Mouse (Mus musculus): Measurements from ENCODE around the gene Lgals3.
"Not testable (repeated sequence)": the region's sequence is repeated elsewhere in the genome, so short reads cannot be mapped to it uniquely, and the experiment has no call there.

Gene Lgals3

DNA sequence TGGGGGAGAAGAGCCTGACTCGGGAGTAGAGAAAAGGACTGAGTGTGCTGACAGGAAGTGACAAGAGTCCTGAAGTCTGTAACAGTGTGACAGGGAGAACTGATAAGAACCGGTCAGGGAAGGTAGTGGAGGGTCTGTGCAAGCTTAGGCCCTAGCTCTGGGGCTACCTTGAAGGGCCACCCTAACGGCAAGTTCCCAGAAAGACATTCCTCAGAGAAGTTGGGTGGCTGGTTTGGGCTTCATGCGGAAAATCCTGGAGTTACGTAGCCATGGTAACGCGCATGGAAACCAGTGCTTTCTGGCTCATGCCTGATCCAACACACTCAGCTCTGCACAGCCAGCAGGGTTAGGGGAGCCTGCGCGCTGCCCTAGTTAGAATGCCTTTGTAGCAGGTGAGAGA lies at the start of gene Lgals3:
Gene Lgals3, plus strand, starts transcription at position 291 of the 400 bp plus-strand sequence.
- DNase-seq (ENCODE audit: low spot score), result no peak

DNA sequence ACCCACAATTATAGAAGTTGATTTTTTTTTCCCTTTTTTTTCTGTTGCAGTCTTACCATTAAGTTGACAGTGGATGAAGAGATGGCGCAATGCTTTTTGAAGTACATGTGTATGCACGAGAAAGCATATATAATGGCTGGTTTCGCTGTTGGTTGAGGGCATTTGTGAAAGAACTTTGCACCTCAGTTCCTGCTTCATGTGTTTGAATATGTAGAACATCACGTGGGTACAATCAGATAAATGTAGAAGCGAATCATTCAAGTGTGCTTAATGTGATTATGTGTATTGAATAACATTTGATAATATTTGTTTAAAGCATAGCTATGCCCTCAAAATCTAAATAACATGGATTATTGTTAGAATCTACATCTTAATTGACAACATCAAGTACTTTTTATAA lies 48.2 kb upstream of the Lgals3 start:
- no peak for DNase-seq (ENCODE audit: low spot score)

DNA sequence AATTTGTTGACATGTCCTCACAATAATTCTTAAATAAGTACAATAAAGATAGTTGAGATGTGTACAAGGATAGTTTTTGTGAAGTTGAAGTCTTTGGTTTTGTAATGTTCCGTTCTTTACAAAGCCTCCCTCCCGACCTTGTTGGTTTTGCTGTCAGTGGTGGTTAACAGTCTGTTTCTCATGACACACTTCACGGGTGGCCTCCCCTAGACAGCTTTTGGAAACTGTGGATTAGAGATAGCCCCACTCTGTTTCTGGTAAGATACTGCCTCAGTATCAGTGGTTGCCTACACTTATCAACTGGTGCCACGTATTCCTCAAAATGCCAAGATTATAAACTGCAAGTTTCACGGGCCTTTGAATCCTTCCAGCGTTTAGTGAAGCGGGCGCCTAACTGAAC lies 46.0 kb upstream of the Lgals3 start:
- DNase-seq (ENCODE audit: low spot score), result not testable (repeated sequence)

DNA sequence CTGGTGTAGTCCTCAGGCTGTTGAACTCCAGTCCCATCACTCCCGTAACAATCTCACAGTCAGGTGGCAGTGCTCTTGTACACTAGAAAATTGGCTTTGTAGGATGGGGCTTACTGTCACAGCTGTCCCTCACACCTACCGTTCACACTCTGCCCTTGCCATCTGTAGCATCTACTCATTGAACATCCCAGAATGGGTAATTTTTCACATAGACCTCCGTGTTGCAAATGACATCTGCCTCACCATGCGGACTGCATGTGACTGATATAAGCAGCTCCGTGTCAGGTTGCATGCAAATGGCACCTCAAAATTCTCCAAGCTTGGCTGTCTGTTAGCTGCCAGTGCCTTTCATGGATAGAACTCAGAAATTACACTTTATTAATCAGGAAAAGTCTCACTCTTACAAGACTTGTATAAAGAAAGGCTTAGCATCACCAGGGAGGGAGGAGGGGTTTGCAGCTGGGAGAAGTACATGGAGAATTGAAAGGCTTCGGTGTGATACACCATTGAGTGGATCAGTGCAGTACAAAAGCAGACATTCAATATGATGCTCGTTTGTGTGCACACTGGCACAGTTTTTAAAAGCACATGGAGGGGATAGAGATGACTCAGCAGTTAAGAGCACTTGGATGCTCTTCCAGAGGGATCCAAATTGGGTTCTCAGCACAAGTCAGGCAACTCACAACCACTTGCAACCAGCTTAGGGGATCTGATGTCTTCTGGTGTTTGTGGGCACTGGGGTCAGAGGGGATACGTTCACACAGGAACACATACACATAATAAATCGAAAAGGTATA lies 41.4 kb upstream of the Lgals3 start:
- no peak for DNase-seq (ENCODE audit: low spot score)

DNA sequence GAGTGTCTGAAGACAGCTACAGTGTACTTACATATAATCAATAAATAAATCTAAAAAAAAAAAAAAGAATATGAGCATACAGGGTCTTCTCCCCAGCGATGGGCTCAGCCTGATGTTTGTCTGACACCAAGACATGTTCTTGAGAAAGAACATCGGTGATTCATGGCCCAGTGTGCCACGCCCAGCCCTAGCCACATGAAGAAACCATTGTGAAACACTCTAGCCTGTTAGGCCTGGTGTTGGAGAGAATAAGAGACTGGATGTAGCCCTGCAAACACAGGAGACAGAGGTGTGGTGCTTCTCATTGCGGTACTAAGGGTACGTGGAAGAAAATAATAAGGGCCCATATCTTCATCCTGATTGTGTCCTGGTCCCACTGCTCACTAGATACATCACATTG lies 40.2 kb upstream of the Lgals3 start:
- no peak for DNase-seq (ENCODE audit: low spot score)

DNA sequence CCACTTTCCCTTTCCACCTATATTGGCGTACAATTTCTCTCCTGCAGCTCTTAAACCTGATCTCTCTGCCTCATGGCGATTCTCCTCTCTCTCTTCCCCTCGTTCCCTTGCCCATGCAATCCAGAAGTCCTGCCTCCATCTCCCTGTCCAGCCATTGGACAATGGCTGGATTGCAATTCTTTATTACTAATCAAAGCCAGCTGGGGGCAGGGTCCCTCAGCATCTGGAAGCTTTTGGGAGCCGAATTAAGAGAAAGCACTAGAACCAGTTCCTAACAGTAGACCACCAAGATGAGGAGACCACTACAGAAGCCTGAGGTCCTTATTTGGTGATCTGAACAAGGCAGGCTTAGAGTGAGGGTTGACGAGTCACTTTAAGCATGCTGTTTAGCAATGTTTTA lies 35.6 kb upstream of the Lgals3 start:
- no peak for DNase-seq (ENCODE audit: low spot score)

DNA sequence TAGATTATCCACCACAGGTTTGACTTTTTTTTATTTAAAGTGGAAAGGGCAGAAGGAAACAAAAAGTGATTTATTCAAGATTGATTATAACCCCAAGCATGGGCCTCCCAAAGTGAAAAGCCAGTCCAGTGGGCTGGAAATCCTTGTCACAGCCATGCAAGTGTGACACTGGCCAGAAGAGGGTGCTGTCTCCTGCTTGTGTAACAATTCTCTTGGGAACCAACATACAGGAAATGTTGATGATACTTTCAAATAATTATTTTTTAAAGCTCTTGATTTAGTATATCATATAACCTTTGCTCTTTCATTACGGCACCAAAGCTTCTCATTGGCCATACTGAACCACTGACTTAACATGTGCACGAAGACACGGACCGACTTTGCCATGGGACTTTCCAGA lies 32.7 kb upstream of the Lgals3 start:
- DNase-seq (ENCODE audit: low spot score), result peak; percentile 78

DNA sequence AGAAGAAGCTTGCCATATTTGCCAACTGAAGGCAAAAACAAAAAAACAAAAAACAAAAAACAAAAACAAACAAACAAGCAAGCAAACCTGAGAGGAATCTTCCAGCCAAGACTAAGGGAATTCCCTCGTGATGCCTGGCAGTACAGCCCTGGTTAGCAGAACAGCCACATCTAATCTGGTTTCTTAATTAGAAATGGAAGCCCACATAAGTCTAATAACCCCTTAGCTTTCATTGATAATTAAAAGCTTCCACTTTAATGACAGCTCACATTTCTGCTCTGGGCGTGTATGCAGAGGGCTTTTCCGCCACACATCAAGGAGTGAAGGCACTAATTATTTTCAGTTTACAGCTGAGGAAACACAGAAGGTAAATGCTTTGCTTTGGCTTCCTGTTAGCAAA lies 32.3 kb upstream of the Lgals3 start:
- no peak for DNase-seq (ENCODE audit: low spot score)

DNA sequence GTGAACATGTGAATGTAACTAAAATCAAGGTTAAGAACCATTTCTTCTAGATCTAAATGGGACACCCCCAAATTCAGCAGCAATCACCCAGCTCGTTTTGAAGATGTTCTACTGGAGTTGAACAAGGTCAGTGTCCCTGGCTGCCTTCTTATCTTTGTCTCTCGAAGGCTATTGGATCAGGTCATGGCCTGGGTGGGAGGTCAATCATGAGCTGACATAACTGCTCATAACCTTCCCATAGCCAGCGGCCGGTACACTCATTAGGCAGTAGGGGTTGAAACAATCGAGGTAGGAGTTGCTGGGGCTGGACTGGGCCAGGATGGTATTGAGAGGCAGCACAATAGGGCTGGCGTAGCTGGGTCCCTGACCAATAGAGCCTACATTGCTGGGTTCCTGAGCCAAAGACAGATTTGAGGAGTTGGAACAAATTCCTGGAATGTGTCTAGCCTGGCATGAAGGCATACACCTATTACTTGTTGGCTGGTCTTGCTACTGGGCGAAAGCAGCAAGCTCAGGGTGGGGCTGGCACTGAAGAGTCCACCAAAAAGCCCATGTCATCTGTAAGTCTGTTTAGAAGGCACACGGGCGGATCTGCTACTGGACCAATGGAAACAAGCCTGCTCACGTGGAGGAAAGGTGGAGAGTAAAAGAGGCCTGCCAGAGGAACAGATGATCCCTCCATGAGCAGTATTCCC lies 27.2 kb upstream of the Lgals3 start:
- no peak for DNase-seq (ENCODE audit: low spot score)

DNA sequence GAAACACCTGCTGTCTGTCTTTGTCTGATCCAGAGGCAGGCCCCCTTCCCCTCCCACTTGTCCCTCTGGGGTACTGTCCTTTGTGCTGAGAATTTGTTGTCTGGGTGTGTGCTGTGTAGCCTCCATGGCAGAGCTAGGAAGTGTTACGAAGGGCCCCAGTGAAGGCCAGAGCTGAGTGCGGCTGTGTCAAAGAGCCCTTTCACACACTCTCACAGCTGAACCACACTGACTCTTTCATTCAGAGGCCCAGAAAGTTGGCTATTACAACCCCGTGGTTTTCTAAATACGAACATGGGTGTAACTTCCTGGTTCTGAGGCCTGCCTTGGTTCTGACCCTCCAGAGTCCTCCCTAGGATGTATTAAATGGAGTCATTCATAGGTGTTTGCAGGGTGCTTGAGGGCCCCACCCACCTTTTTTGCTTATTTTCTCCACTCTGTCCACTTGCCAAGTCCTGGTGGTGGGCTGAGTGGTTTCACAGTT lies 25.7 kb upstream of the Lgals3 start:
- DNase-seq (ENCODE audit: low spot score), result no peak

DNA sequence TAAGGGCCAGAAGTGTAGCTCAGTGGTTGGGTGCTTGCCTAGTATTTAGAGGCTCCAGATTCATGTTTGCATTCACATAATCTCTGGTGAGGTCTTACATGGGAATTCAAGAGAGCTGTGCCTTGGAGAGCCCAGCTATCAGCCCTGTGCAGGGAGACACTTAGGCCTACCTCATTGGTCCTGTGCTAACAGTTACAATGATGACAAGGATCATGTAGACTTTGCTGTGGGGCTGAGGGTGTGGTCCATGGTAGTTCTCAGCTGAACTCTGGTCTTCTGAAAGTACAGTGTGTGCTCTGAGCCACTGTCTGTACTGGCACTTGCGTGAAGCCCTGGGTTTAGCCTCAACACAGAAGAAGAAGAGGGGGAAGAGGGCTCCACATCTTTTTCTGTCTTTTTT lies 20.8 kb upstream of the Lgals3 start:
- no peak for DNase-seq (ENCODE audit: low spot score)

DNA sequence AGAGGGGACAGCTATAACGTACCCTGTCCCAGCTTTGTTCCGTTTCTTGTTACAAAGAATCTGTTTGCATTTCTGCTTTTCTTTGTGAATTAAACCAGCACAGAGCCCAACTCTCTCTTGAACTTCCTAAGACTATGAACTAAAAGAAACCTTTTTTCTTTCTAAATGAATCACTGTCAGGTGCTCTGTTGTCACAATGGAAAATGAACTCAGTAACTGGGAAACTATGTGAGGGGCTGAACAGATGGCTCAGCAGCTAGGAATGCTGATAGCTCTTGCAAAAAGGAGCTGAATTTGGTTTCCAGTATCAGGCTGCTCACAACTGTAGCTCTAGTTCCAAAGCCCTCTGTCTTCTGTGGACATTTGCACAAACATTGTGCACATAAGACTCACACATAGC lies 16.6 kb upstream of the Lgals3 start:
- no peak for DNase-seq (ENCODE audit: low spot score)

DNA sequence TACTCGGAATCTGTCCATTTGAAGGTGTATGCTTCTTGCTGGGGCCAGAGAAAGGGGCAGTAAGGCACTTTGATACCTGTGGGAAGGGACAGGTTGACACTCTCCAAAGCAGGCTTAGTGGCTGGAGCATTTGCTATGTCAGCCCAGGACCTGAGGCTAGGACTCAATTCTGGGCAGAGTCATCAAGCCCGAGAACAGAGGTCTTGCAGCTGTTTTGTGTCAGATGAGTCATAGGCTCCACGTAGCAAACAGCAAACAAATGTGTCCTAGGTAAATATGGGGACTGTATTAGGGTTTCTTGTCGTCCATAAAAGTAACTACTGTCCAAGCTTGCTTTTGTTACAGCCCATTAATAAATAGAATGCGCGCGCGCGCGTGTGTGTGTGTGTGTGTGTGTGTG lies 15.3 kb upstream of the Lgals3 start:
- no peak for DNase-seq (ENCODE audit: low spot score)

DNA sequence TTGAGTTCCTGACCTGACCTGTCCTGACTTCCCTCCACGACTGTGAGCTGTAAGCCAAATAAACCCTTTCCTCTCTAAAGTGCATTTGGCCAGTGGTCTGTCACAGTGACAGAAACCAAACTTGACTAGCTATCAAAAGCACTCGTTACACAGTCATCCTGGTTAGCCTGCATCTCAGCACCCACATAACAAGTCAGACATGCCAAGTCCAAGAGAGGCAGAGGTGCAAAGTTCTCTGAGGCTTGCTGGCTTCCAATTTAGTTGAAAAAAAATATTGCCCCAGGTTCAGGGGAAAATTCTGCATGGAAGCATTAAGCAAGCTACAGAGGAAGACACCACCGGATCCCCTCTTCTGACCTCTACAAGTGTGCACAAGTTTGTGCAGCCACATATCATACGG lies 14.3 kb upstream of the Lgals3 start:
- no peak for DNase-seq (ENCODE audit: low spot score)

DNA sequence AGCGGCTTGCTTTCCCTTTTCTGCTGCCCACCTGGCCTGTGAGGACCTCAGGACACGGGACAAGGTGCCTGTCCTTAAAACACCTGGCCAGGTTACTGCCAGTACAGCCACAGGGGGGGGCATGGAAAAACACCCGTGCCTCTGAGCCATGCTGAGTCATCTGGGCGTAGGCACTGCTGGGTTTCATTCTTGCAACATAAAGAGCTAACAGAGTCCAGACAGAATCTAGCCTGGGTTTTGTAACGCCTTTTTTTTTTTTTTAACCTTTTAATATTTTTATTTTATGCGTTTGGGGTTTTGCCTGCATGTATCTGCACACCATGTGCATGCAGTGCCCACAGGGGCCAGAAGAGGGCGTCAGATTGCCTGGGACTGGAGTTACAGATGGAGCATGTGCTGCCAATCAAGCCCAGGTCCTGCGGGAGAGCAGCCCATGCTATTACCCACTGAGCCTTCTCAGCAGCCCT lies 13.4 kb upstream of the Lgals3 start:
- peak; percentile 60 for DNase-seq (ENCODE audit: low spot score)

DNA sequence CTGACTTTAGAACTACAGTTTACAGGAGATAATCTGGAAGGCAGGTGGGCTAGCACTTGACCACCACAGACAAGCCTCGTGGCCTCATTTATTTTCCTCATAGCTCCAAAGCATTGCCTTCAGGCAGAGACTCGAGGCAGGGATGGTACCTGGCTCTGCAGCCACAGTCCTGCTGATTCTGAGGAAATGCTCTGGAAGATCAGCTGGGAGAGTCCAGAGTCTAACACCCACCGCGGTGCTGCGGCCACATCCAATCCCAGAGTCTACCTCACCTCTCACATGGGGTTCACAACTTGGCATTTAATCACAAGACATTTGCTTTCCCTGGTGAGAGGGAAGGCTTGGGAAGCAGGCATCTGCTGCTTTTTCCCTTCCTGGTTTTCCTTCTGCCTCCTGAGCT lies 12.6 kb upstream of the Lgals3 start:
- no peak for DNase-seq (ENCODE audit: low spot score)

DNA sequence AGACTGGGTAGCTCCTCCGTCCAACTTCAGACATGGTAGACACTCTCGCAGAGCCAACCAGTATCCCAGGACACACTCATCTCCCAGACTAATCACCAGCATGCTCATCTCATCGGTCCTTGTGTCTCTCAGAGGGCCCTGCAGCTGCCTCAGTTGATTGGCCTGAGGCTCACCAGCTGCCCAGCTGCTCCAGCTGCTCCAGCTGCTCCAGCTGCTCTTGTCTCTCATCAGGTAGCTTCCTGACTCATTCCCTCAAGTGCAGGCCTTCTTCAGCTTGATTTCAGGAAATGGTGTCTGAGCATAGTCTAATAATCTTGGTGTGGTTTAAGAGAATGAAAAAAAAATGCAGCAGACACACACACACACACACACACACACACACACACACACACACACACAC lies 10.9 kb upstream of the Lgals3 start:
- DNase-seq (ENCODE audit: low spot score), result no peak

DNA sequence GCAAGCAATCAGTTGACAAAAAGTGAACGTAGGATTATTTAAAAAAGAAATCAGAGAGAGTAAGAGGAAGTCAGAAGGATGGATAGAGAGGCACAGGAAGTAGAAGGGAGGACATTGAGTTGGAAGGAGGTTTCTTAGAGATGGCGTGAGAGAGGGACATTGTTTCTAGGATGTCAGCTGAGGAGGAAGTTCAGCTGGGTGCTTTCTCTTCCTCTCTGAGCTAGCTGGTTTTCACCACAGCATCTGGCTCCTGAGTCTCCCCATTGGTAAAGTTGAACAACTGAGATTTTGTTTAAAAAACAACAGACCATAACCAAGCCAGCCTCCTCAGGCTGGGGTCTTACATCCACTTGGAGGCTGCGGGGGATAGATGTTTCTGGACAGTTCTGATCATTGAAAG lies 7.9 kb upstream of the Lgals3 start:
- DNase-seq (ENCODE audit: low spot score), result no peak

DNA sequence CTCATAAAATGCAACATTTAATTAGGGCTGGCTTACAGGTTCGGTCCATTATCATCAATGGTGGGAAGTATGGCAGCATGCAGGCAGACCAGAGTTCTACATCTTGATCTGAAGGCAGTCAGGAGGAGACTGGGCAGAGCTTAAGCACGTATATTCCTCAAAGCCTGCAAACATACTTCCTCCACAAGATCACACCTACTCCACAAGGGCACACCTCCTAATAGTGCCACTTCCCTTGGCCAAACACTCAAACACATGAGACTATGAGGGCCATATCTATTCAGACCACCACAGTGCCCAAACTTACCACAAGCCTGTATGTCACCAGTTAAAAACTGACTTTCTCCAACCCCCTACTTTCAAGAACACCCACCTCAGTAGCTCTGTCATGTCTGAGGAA lies 6.1 kb upstream of the Lgals3 start:
- DNase-seq (ENCODE audit: low spot score), result no peak

DNA sequence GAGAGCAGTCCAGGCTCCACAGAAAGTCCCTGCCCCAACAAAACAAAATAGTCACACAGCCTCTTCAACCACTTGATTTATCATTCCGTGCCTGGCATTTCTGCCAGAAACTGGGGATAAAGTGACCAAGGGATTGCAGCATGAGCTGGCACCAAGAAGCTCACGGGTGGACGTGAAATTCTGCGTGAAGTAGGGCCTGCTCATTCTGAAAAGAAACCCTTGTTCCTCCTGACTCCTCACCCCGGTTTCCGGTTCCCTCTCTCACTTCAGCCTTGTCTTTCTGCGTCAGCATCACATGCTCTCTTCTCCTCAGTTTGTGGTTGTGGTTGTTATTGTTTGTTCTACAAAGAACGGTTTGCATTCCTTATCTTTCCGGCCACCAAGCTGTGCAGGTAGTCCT lies 5.7 kb upstream of the Lgals3 start:
- no peak for DNase-seq (ENCODE audit: low spot score)

DNA sequence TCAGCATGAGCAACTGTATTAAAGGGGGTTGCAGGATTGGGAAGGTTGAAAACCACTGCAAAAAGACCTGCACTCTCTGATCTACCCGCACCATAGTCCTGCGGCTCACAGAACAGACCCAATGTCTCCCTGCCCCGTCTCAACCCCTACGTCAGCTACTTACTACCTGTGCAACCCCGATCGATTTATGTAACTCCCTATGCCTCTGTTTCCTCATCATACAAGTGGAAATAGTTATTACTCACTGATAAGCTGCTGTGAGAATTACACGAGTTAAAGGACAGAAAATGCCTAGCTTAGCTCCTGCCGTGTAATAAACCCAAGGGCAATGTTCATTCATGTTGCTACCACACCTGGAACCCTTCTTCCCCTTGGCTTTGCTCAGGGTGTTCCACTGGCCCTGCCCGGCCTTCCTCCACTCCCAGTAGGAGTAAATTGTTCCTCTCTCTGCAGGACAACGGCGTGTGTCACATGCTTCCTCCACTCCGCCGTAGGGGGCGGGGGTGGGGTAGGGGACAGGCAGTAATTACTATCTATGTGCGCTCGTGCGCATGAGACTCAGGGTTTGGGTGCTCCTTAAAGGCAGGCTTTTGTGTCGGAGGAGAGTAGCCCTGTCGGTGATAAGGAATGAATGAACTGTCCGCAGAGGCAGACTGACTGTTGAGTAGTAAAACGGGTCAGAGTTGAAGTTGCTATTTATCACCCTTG lies 2.7 kb upstream of the Lgals3 start:
- DNase-seq (ENCODE audit: low spot score), result peak; percentile 59

DNA sequence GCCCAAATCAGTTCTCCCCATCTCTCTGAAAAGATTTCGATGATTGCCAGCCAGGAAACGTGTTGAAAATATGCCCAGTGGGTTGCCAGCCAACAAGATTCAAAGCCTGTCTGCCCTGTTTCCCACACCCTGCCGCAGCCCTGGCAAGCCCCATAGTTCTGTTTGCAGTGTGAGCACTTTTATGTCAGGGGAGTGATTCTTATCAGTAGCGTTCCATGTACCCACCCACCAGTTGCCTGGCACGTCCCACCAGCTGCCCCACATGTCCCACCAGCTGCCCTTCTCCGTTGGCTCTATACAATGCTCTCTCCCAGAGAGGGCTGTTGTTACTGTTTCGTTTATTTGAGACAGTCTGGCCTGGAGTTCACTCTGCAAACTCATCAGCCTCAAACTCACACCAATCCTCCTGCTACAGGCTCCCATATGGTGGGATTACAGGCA lies 650 bp upstream of the Lgals3 start:
- no peak for DNase-seq (ENCODE audit: low spot score)

DNA sequence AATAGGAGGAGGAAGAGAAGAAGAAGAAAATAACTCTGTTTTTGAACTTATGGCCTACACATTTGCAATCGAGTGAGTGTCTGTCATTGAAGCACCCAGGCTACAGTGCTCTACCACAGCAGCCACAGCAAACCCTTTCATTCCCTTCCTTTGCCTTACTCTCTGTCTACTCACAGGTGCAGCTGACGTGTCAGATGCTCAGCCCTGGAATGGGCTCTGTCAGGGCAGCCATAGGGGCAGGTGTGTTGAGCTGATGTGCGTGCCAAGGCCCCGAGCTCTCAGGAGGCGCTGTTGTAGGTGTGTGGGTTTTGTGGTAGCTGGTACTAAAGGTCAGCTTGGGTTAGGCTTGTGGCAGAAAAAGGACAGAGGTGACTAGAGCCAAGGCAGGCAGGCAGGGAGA lies 2.2 kb downstream of the Lgals3 start:
- no peak for DNase-seq (ENCODE audit: low spot score)
